Mouse (Mus musculus) lung, embryonic 16.5 days (tissue): Measurements from ENCODE around the gene Prss41. TPM values are rescaled to one million over a fixed set of nuclear protein-coding genes. Genes with fewer than 3 reads are reported as not detected.
A peak's percentile ranks its signal among the peaks of the same experiment; 100 is the strongest.

Experiments
- ATAC-seq: fragments of 200-750 bp; cut with Nextera tagmentation; 2 replicates; pipeline ENCODE4 v1.8.0; 2017; ENCODE audit warnings: low read depth, mild to moderate bottlenecking, moderate library complexity
- H3K27ac ChIP-seq: fragments of 300-500 bp; sonication (generic); 2 replicates; pipeline ENCODE4 v1.5.1; 2014; ENCODE audit warnings: mild to moderate bottlenecking, control low read depth, low read length
- H3K27me3 ChIP-seq: fragments of 300-500 bp; sonication (generic); 2 replicates; pipeline ENCODE4 v1.6.1; 2014; ENCODE audit warnings: low read depth, low read length, mixed read lengths; ENCODE audit not compliant: control insufficient read depth, insufficient read depth
- H3K36me3 ChIP-seq: fragments of 300-500 bp; sonication (generic); 2 replicates; pipeline ENCODE4 v1.6.1; 2014; ENCODE audit warnings: low read length; ENCODE audit not compliant: control insufficient read depth, insufficient read depth
- H3K4me1 ChIP-seq: fragments of 300-500 bp; sonication (generic); replicated peaks from 2 replicates; pipeline ENCODE4 v1.6.1; 2014; ENCODE audit warnings: low read length, mixed read lengths; ENCODE audit not compliant: control insufficient read depth, insufficient read depth
- H3K4me2 ChIP-seq: fragments of 300-500 bp; sonication (generic); 2 replicates; pipeline ENCODE4 v1.6.1; 2014; ENCODE audit warnings: low read depth, low read length, control low read depth
- H3K4me3 ChIP-seq: fragments of 300-500 bp; sonication (generic); 2 replicates; pipeline ENCODE4 v1.5.1; 2014; ENCODE audit warnings: mild to moderate bottlenecking, low read length, control low read depth
- H3K9ac ChIP-seq: fragments of 300-500 bp; sonication (generic); 2 replicates; pipeline ENCODE4 v1.6.1; 2014; ENCODE audit warnings: low read length, control low read depth
- H3K9me3 ChIP-seq: fragments of 300-500 bp; sonication (generic); 2 replicates; pipeline ENCODE4 v1.6.1; 2016; ENCODE audit warnings: low read length; ENCODE audit not compliant: control insufficient read depth
- WGBS: fragments of 180-500 bp; shearing (Covaris S2); extraction: QIAGEN DNeasy Blood & Tissue Kit; methylation state at CpG from one replicate; pipeline ENCODE4 v1.1.7; 2014; 5-methylcytosine and 5-hydroxymethylcytosine counted together
- polyA plus RNA-seq: library from polyadenylated mRNA; unstranded; fragments of >200 nt; fragmentation: Nextera tagmentation; extraction: Ambion mirVana; gene quantifications from 2 replicates; pipeline ENCODE4 v1.2.1, GENCODE M21; 2015

Prss41 gene
- polyA plus RNA-seq, 1 experiment from 2014 or later = 0.75 TPM

- Histone ChIP-seq H3K4me2 (no peak overlapping the region), H3K9ac (no peak overlapping the region), H3K4me1 (no peaks in the 10 kb centered on the region), H3K4me3 (no peak overlapping the region), H3K36me3 (no peaks in the 10 kb centered on the region), H3K27me3 (no peaks in the 10 kb centered on the region), H3K9me3 (no peaks in the 10 kb centered on the region), H3K27ac (no peak overlapping the region)
- no peak for ATAC-seq
- 74% methylated on average over 6 of the region's 6 CpGs for WGBS
Observed at GRCm38 (mm10) chr17:23857193-23857592, 13.2 kb upstream of the Prss41 start.

GRCm38 (mm10) chr17:23854229-23854765 lies 10.3 kb upstream of the Prss41 start:
- Histone ChIP-seq H3K9me3 (no peaks in the 10 kb centered on the region), H3K4me2 (no peak overlapping the region), H3K4me1 (no peaks in the 10 kb centered on the region), H3K9ac (no peak overlapping the region), H3K4me3 (no peak overlapping the region), H3K27me3 (no peaks in the 10 kb centered on the region), H3K36me3 (no peaks in the 10 kb centered on the region), H3K27ac (no peak overlapping the region)
- 77% methylated on average over 10 of the region's 10 CpGs for WGBS
- ATAC-seq = no peak

GRCm38 (mm10) chr17:23853292-23853691 lies 9.3 kb upstream of the Prss41 start:
- H3K4me2 ChIP-seq = no peak overlapping the region
- no peaks in the 10 kb centered on the region for H3K4me1 ChIP-seq
- no peak overlapping the region for H3K4me3 ChIP-seq
- H3K9ac ChIP-seq = no peak overlapping the region
- WGBS = 40% methylated on average over 5 of the region's 5 CpGs
- H3K36me3 ChIP-seq = no peaks in the 10 kb centered on the region
- H3K27ac ChIP-seq = no peak overlapping the region
- no peaks in the 10 kb centered on the region for H3K27me3 ChIP-seq
- peak; percentile 36; the same call in 1 of the 2 replicates for ATAC-seq
- no peaks in the 10 kb centered on the region for H3K9me3 ChIP-seq

- H3K27ac ChIP-seq = no peak overlapping the region
- no peaks in the 10 kb centered on the region for H3K36me3 ChIP-seq
- no peaks in the 10 kb centered on the region for H3K4me1 ChIP-seq
- no peak overlapping the region for H3K4me3 ChIP-seq
- no peaks in the 10 kb centered on the region for H3K9me3 ChIP-seq
- no peaks in the 10 kb centered on the region for H3K27me3 ChIP-seq
- peak; percentile 53; the same call in 1 of the 2 replicates for ATAC-seq
- 48% methylated on average over 18 of the region's 19 CpGs for WGBS
- no peak overlapping the region for H3K9ac ChIP-seq
- H3K4me2 ChIP-seq = no peak overlapping the region
Observed at GRCm38 (mm10) chr17:23850853-23851749, 7.1 kb upstream of the Prss41 start.

GRCm38 (mm10) chr17:23850028-23850427 lies 6.1 kb upstream of the Prss41 start:
- Histone ChIP-seq H3K27ac (no peak overlapping the region), H3K9ac (no peak overlapping the region), H3K36me3 (no peaks in the 10 kb centered on the region), H3K4me1 (no peaks in the 10 kb centered on the region), H3K9me3 (no peaks in the 10 kb centered on the region), H3K4me2 (no peak overlapping the region), H3K4me3 (no peak overlapping the region), H3K27me3 (no peaks in the 10 kb centered on the region)
- no peak for ATAC-seq
- 58% methylated on average over 2 of the region's 2 CpGs for WGBS

GRCm38 (mm10) chr17:23843141-23843811 lies 696 bp downstream of the Prss41 start:
- 44% methylated on average over 23 of the region's 23 CpGs for WGBS
- Histone ChIP-seq H3K4me2 (peak overlapping the region; percentile 35; the same call in 1 of the 2 replicates), H3K27me3 (no peaks in the 10 kb centered on the region), H3K36me3 (no peaks in the 10 kb centered on the region), H3K4me3 (no peak overlapping the region), H3K27ac (no peak overlapping the region), H3K4me1 (no peaks in the 10 kb centered on the region), H3K9me3 (no peaks in the 10 kb centered on the region), H3K9ac (no peak overlapping the region)
- peak; percentile 36; the same call in 1 of the 2 replicates for ATAC-seq

- no peaks in the 10 kb centered on the region for H3K27me3 ChIP-seq
- WGBS = 27% methylated on average over 4 of the region's 4 CpGs
Observed at GRCm38 (mm10) chr17:23841145-23841544, 2.8 kb downstream of the Prss41 start.

GRCm38 (mm10) chr17:23836006-23836575 lies 7.9 kb downstream of the Prss41 start, which contains the start of gene Prss33:
Gene Prss33, minus strand, starts transcription at chr17:23836056.
- Histone ChIP-seq H3K4me1 (no peaks in the 10 kb centered on the region), H3K9ac (no peak within 1 kb of the TSS), H3K4me3 (no peak within 1 kb of the TSS), H3K36me3 (no peaks in the 10 kb centered on the region), H3K27me3 (peaks cover 8% of the 10 kb centered on the region; the same call in 1 of the 2 replicates), H3K27ac (no peak within 1 kb of the TSS), H3K9me3 (no peaks in the 10 kb centered on the region), H3K4me2 (no peak within 1 kb of the TSS)
- 66% methylated on average over 8 of the region's 8 CpGs for WGBS
- no peak for ATAC-seq

More at GRCm38 (mm10) chr17:23841145-23841544, 2.8 kb downstream of the Prss41 start:
- Histone ChIP-seq H3K27ac (no peak overlapping the region), H3K4me2 (no peak overlapping the region), H3K9me3 (no peaks in the 10 kb centered on the region), H3K36me3 (no peaks in the 10 kb centered on the region), H3K4me3 (no peak overlapping the region), H3K9ac (no peak overlapping the region), H3K4me1 (no peaks in the 10 kb centered on the region)
- ATAC-seq = 0 out of 2 replicates have a peak, but pooled peaks have one; percentile 19

GRCm38 (mm10) chr17:23831201-23831600 lies 12.8 kb downstream of the Prss41 start:
- peaks cover 9% of the 10 kb centered on the region for H3K36me3 ChIP-seq
- 95% methylated on average over 1 of the region's 1 CpGs for WGBS
- no peak overlapping the region for H3K4me3 ChIP-seq
- no peak overlapping the region for H3K27ac ChIP-seq
- ATAC-seq = no peak
- 0 out of 2 replicates have a peak, but pooled peaks cover 4% of the 10 kb centered on the region for H3K9me3 ChIP-seq
- H3K9ac ChIP-seq = no peak overlapping the region
- H3K27me3 ChIP-seq = peaks cover 10% of the 10 kb centered on the region
- no peak overlapping the region for H3K4me2 ChIP-seq
- H3K4me1 ChIP-seq = peaks cover 12% of the 10 kb centered on the region
